Mouse (Mus musculus) heart, adult 2 months (tissue): ENCODE measurements around the gene Crot. TPM values are rescaled to one million over a fixed set of nuclear protein-coding genes. Genes with fewer than 3 reads are reported as not detected.

Source experiments
- DNase-seq, 2 experiments: peaks; one replicate each; pipeline ENCODE4 v3.0.0; 2021
- H3K27ac ChIP-seq: fragments of 200-600 bp; 2 replicates; pipeline ENCODE4 v1.8.1; 2022
- H3K27me3 ChIP-seq: fragments of 200-500 bp; 2 replicates; pipeline ENCODE4 v1.6.1; 2012; ENCODE audit warnings: mild to moderate bottlenecking, low read length, inconsistent platforms, mixed read lengths; ENCODE audit not compliant: control insufficient read depth, insufficient read depth
- H3K36me3 ChIP-seq: fragments of 200-500 bp; 2 replicates; pipeline ENCODE4 v1.6.1; 2012; ENCODE audit warnings: low read length, inconsistent platforms; ENCODE audit not compliant: control insufficient read depth, insufficient read depth
- H3K4me1 ChIP-seq: fragments of 200-500 bp; 2 replicates; pipeline ENCODE4 v1.6.1; 2011; ENCODE audit warnings: low read length; ENCODE audit not compliant: control insufficient read depth, insufficient read depth
- H3K4me3 ChIP-seq: fragments of 200-600 bp; 2 replicates; pipeline ENCODE4 v1.8.1; 2022
- H3K79me2 ChIP-seq: fragments of 200-500 bp; replicated peaks from 2 replicates; pipeline ENCODE4 v1.6.1; 2012; ENCODE audit warnings: mild to moderate bottlenecking, inconsistent platforms, low read length, moderate library complexity, mixed read lengths; ENCODE audit not compliant: control insufficient read depth, insufficient read depth
- H3K9ac ChIP-seq: fragments of 200-500 bp; 2 replicates; pipeline ENCODE4 v1.6.1; 2012; ENCODE audit warnings: low read depth, mild to moderate bottlenecking, control low read depth, inconsistent platforms, low read length, mixed read lengths
- CTCF ChIP-seq: fragments of 200-600 bp; IDR thresholded peaks from 2 replicates; pipeline ENCODE4 v1.8.1; 2022; ENCODE audit warnings: antibody characterized with exemption, mild to moderate bottlenecking, moderate library complexity
- EP300 ChIP-seq: fragments of 200-500 bp; IDR thresholded peaks from 2 replicates; pipeline ENCODE4 v1.6.1; 2011; ENCODE audit warnings: low read depth, low read length, control low read depth; ENCODE audit not compliant: insufficient read depth
- POLR2A ChIP-seq: fragments of 200-500 bp; IDR thresholded peaks from 2 replicates; pipeline ENCODE4 v1.6.1; 2011; ENCODE audit warnings: mild to moderate bottlenecking, low read depth, low read length, control low read depth; ENCODE audit not compliant: insufficient read depth
- WGBS: fragments of 180-500 bp; shearing (Covaris S2); methylation state at CpG from one replicate; pipeline ENCODE4 v1.1.7; 2018; 5-methylcytosine and 5-hydroxymethylcytosine counted together
- intact Hi-C: fragments of 180-260 bp; cut with DNase I; formaldehyde crosslinking; loops from one replicate; pipeline ENCODE4 v1.15.1; 2025
- polyA plus RNA-seq: library from polyadenylated mRNA; depleted of rRNA; stranded (reverse); fragments of >200 nt; gene quantifications from 2 replicates; pipeline ENCODE4 v1.2.3, GENCODE M21; 2012; rRNA removed
- total RNA-seq, 2 experiments: library from RNA; stranded (reverse); gene quantifications; 2 replicates each; pipeline ENCODE4 v1.2.3; 2021

Gene Crot
- total and polyA plus RNA-seq, 3 experiments, result 8.6 to 21.6 (median 18.8) TPM

- Histone ChIP-seq H3K27ac (no peak overlapping the region), H3K4me1 (no peaks in the 10 kb centered on the region), H3K9ac (no peak overlapping the region), H3K36me3 (no peaks in the 10 kb centered on the region), H3K79me2 (no peaks in the 10 kb centered on the region), H3K4me3 (no peak overlapping the region), H3K27me3 (0 out of 2 replicates have a peak, but pooled peaks cover 3% of the 10 kb centered on the region)
- DNase-seq, result peak in 1 of 2 experiments; percentile 8
- intact Hi-C loops, result no loop called here
- no peak for TF ChIP-seq EP300
- no peak for TF ChIP-seq POLR2A
- no peak for TF ChIP-seq CTCF
- 46% methylated on average over 6 of the region's 6 CpGs for WGBS
Measured at GRCm38 (mm10) chr5:8917069-8917468, 80.1 kb downstream of the Crot start.

GRCm38 (mm10) chr5:8916400-8916799 is 80.7 kb downstream of the Crot start:
- TF ChIP-seq POLR2A, result no peak
- no peak for TF ChIP-seq EP300
- no peak for TF ChIP-seq CTCF
- no peaks in the 10 kb centered on the region for H3K36me3 ChIP-seq
- H3K79me2 ChIP-seq, result no peaks in the 10 kb centered on the region
- 82% methylated on average over 2 of the region's 2 CpGs for WGBS
- H3K4me1 ChIP-seq, result no peaks in the 10 kb centered on the region
- H3K27me3 ChIP-seq, result 0 out of 2 replicates have a peak, but pooled peaks cover 3% of the 10 kb centered on the region
- H3K9ac ChIP-seq, result no peak overlapping the region
- intact Hi-C loops, result no loop called here
- no peak overlapping the region for H3K4me3 ChIP-seq
- H3K27ac ChIP-seq, result no peak overlapping the region
- DNase-seq, result no peak

Other genes starting within 250 kb of the Crot start
- gene Abcb1b, start 199.2 kb downstream of the Crot start, total RNA-seq, result 1 to 10 TPM; 3.2 to 5.0 TPM
- 3.1 and 3.3 TPM in 2 replicates for gene Abcb1b, start 199.2 kb downstream of the Crot start, polyA plus RNA-seq
- gene Abcb4, start 103.6 kb downstream of the Crot start, total RNA-seq, result 10 to 100 TPM; 14.2 to 19.0 TPM
- 7.1 and 10.1 TPM in 2 replicates for gene Abcb4, start 103.6 kb downstream of the Crot start, polyA plus RNA-seq
- 1 to 10 TPM; 8.1 to 9.8 TPM for gene Tmem243, start 103.3 kb upstream of the Crot start, total RNA-seq
- gene Tmem243, start 103.3 kb upstream of the Crot start, polyA plus RNA-seq, result 14.0 and 18.2 TPM in 2 replicates
- 10 to 100 TPM; 10.5 to 13.6 TPM for gene Dmtf1, start 164.5 kb upstream of the Crot start, total RNA-seq
- gene Dmtf1, start 164.5 kb upstream of the Crot start, polyA plus RNA-seq, result 8.6 and 17.5 TPM in 2 replicates